In genomic region chr3:152189306-152189705, GRCm38 (mm10) we compare ENCODE assay signal across 11 mouse cellular contexts. TPM values are rescaled to one million over a fixed set of nuclear protein-coding genes. Genes with fewer than 3 reads are reported as not detected.
A peak's percentile ranks its signal among the peaks of the same experiment; 100 is the strongest.
DNase-seq lines count a peak whose midpoint lies in the region; ATAC-seq lines count a peak whose summit lies in the region.
"Had no signal": no experiment of that assay in that cellular context is flagged by ENCODE, and none has a peak within 500 bp of the region (broad histone marks: within the 10 kb centered on the region; RNA-seq: fewer than 3 reads in every experiment).

No protein-coding gene starts in this region.

- ATAC-seq in heart, embryonic 13.5 days (ENCODE audit: extremely low read depth, insufficient number of reproducible peaks, low FRiP score, low TSS enrichment): no peak
- ATAC-seq in intestine, embryonic 15.5 days: no peak
- ATAC-seq in hindbrain, embryonic 11.5 days (ENCODE audit: low FRiP score): no peak
- ATAC-seq in activated CD4-positive, CD25-positive, alpha-beta regulatory T cell, adult 4 months: no peak
- ATAC-seq: midbrain, embryonic 15.5 days had no signal

- WGBS in heart, embryonic 13.5 days: 19% methylated on average over 4 of the region's 4 CpGs
- 35% methylated on average over 4 of the region's 4 CpGs for WGBS in intestine, embryonic 15.5 days
- 81% methylated on average over 4 of the region's 4 CpGs for WGBS in hindbrain, embryonic 11.5 days

- H3K4me1 ChIP-seq in heart, embryonic 13.5 days: peaks cover 63% of the 10 kb centered on the region
- 0 out of 2 replicates have a peak, but pooled peaks cover 3% of the 10 kb centered on the region for H3K4me1 ChIP-seq in intestine, embryonic 15.5 days (replicated peaks)
- H3K4me1 ChIP-seq in hindbrain, embryonic 11.5 days (replicated peaks; ENCODE audit: control insufficient read depth, insufficient read depth, low read length): no peaks in the 10 kb centered on the region

- peak overlapping the region; percentile 82 for H3K4me2 ChIP-seq in heart, embryonic 13.5 days
- H3K4me2 ChIP-seq in intestine, embryonic 15.5 days (replicated peaks): peak overlapping the region; percentile 17; the same call in 1 of the 2 replicates
- H3K4me2 ChIP-seq in hindbrain, embryonic 11.5 days (replicated peaks; ENCODE audit: low read depth, low read length): no peak overlapping the region
- H3K4me2 ChIP-seq: hindbrain, embryonic 15.5 days; midbrain, embryonic 15.5 days had no signal

- peaks cover 23% of the 10 kb centered on the region for H3K36me3 ChIP-seq in heart, embryonic 13.5 days
- no peaks in the 10 kb centered on the region for H3K36me3 ChIP-seq in intestine, embryonic 15.5 days
- H3K36me3 ChIP-seq in hindbrain, embryonic 11.5 days (ENCODE audit: control insufficient read depth, insufficient read depth, low read length): no peaks in the 10 kb centered on the region

- peak overlapping the region; percentile 60 for H3K9ac ChIP-seq in heart, embryonic 13.5 days
- no peak overlapping the region for H3K9ac ChIP-seq in intestine, embryonic 15.5 days
- no peak overlapping the region for H3K9ac ChIP-seq in hindbrain, embryonic 11.5 days (ENCODE audit: low read depth, low read length)
- H3K9ac ChIP-seq: hindbrain, embryonic 15.5 days; midbrain, embryonic 15.5 days had no signal

- intact Hi-C loops in heart, postnatal 36 days (cut with DNase I): no loop called here

- no peaks in the 10 kb centered on the region for H3K9me3 ChIP-seq in heart, embryonic 13.5 days
- no peaks in the 10 kb centered on the region for H3K9me3 ChIP-seq in intestine, embryonic 15.5 days
- H3K9me3 ChIP-seq in hindbrain, embryonic 11.5 days (ENCODE audit: control insufficient read depth, low read length): no peaks in the 10 kb centered on the region
- H3K9me3 ChIP-seq: hindbrain, embryonic 15.5 days; midbrain, embryonic 15.5 days had no signal

- H3K27ac ChIP-seq in heart, embryonic 13.5 days (replicated peaks): peak overlapping the region; percentile 79
- peak overlapping the region; percentile 11; the same call in 1 of the 2 replicates for H3K27ac ChIP-seq in intestine, embryonic 15.5 days
- no peak overlapping the region for H3K27ac ChIP-seq in hindbrain, embryonic 11.5 days (ENCODE audit: low read depth, low read length)
- H3K27ac ChIP-seq: hindbrain, embryonic 15.5 days; midbrain, embryonic 15.5 days had no signal

- peak overlapping the region; percentile 36 for H3K4me3 ChIP-seq in heart, embryonic 13.5 days
- no peak overlapping the region for H3K4me3 ChIP-seq in intestine, embryonic 15.5 days (replicated peaks)
- no peak overlapping the region for H3K4me3 ChIP-seq in hindbrain, embryonic 11.5 days (ENCODE audit: low read depth, low read length)
- H3K4me3 ChIP-seq: hindbrain, embryonic 15.5 days; midbrain, embryonic 15.5 days had no signal

- no peaks in the 10 kb centered on the region for H3K27me3 ChIP-seq in heart, embryonic 13.5 days (replicated peaks)
- no peaks in the 10 kb centered on the region for H3K27me3 ChIP-seq in intestine, embryonic 15.5 days (replicated peaks)
- H3K27me3 ChIP-seq in hindbrain, embryonic 11.5 days (ENCODE audit: control insufficient read depth, insufficient read depth, low read length): no peaks in the 10 kb centered on the region
- H3K27me3 ChIP-seq: hindbrain, embryonic 15.5 days; midbrain, embryonic 15.5 days had no signal

- no peak for DNase-seq in heart, postnatal 36 days
- DNase-seq in NIH3T3 (ENCODE audit: low read depth): peak; percentile 34
- peak; percentile 21 for DNase-seq in lung, postnatal 25 days (ENCODE audit: low spot score)
- no peak for DNase-seq in hindbrain, embryonic 11.5 days (ENCODE audit: low spot score)
- DNase-seq in gastrocnemius, adult 18-20 months (ENCODE audit: low spot score): no peak
- DNase-seq: thymus, adult 18-20 months had no signal

RNA-seq across cellular contexts. Expression of gene Dnajb4, which starts 20.8 kb away (rescaled TPM):
- 38.3 and 47.6 TPM in 2 replicates for polyA plus RNA-seq in heart, embryonic 13.5 days (2015; fragmentation: Nextera tagmentation; extraction: Ambion mirVana)
- total RNA-seq in heart, postnatal 36 days (2021): 100 to 1,000 TPM in 1 of 2 experiments, 10 to 100 TPM in 1; 98.1 to 111 TPM
- 23.1 and 25.5 TPM in 2 replicates for polyA plus RNA-seq in intestine, embryonic 15.5 days (2015; fragmentation: Nextera tagmentation; extraction: Ambion mirVana)
- 28.9 and 29.1 TPM in 2 replicates for polyA plus RNA-seq in hindbrain, embryonic 11.5 days (2014; fragmentation: Nextera tagmentation; extraction: Ambion mirVana)
- 1 to 10 TPM; 5.2 to 6.0 TPM for polyA plus RNA-seq in activated CD4-positive, CD25-positive, alpha-beta regulatory T cell, adult 4 months (2017; shearing (Covaris generic))
- 100 to 1,000 TPM in 1 of 2 experiments, 10 to 100 TPM in 1; 51.5 to 107 TPM for total RNA-seq in gastrocnemius, adult 18-20 months (2021)

RNA-seq across cellular contexts. Expression of gene Fubp1, which starts 20.9 kb away (rescaled TPM):
- 118 and 128 TPM in 2 replicates for polyA plus RNA-seq in heart, embryonic 13.5 days (2015; fragmentation: Nextera tagmentation; extraction: Ambion mirVana)
- 10 to 100 TPM; 50.8 to 56.1 TPM for total RNA-seq in heart, postnatal 36 days (2021)
- 177 and 205 TPM in 2 replicates for polyA plus RNA-seq in intestine, embryonic 15.5 days (2015; fragmentation: Nextera tagmentation; extraction: Ambion mirVana)
- polyA plus RNA-seq in hindbrain, embryonic 11.5 days (2014; fragmentation: Nextera tagmentation; extraction: Ambion mirVana): 424 and 450 TPM in 2 replicates
- 100 to 1,000 TPM; 222 to 239 TPM for polyA plus RNA-seq in activated CD4-positive, CD25-positive, alpha-beta regulatory T cell, adult 4 months (2017; shearing (Covaris generic))
- total RNA-seq in gastrocnemius, adult 18-20 months (2021): 10 to 100 TPM; 21.6 to 31.6 TPM

RNA-seq across cellular contexts. Expression of gene Gipc2, which starts 23.3 kb away (rescaled TPM):
- polyA plus RNA-seq in heart, embryonic 13.5 days (2015; fragmentation: Nextera tagmentation; extraction: Ambion mirVana): 3.2 and 4.6 TPM in 2 replicates
- 1 to 10 TPM; 3.5 to 3.6 TPM for total RNA-seq in heart, postnatal 36 days (2021)
- 171 and 172 TPM in 2 replicates for polyA plus RNA-seq in intestine, embryonic 15.5 days (2015; fragmentation: Nextera tagmentation; extraction: Ambion mirVana)
- polyA plus RNA-seq in hindbrain, embryonic 11.5 days (2014; fragmentation: Nextera tagmentation; extraction: Ambion mirVana): 3.1 and 5.0 TPM in 2 replicates
- polyA plus RNA-seq in activated CD4-positive, CD25-positive, alpha-beta regulatory T cell, adult 4 months (2017; shearing (Covaris generic)): not detected
- total RNA-seq in gastrocnemius, adult 18-20 months (2021): under 1 TPM in 1 of 2 experiments, not detected in 1; 0.55 TPM

Comparison
In these comparisons a context has a peak if more than half of its experiments do, and no peak if none do; other contexts are left out.
1. DNase-seq: peak in NIH3T3 (single experiment) and lung, postnatal 25 days (single experiment); none in heart, postnatal 36 days (0 of 2), hindbrain, embryonic 11.5 days (single experiment) and gastrocnemius, adult 18-20 months (single experiment).
2. RNA of gene Gipc2, which starts 23.3 kb away (polyA plus RNA-seq): 171 to 172 TPM in intestine, embryonic 15.5 days; 3.1 to 5.0 TPM in hindbrain, embryonic 11.5 days, 3.2 to 4.6 TPM in heart, embryonic 13.5 days and not detected in activated CD4-positive, CD25-positive, alpha-beta regulatory T cell, adult 4 months; every median in the first group is over 10 times any median in the second.